Mouse (Mus musculus) forebrain, embryonic 14.5 days (tissue): ENCODE measurements at regions not wholly inside any gene's neighbourhood (a gene's known extent, or its start where the extent isn't known, plus 50 kb on each side); places are given as distances from the start of the nearest gene placed in this dataset.

Experiments
- ATAC-seq: fragments of 200-750 bp; cut with Nextera tagmentation; 2 replicates; pipeline ENCODE4 v1.8.0; 2017; ENCODE audit warnings: mild to moderate bottlenecking, moderate library complexity
- DNase-seq: peaks from one replicate; pipeline ENCODE4 v3.0.0-alpha.2; 2015; ENCODE audit warnings: low spot score
- H3K27ac ChIP-seq: fragments of 300-500 bp; sonication (generic); 2 replicates; pipeline ENCODE4 v1.5.1; 2014; ENCODE audit warnings: low read depth, mild to moderate bottlenecking, control low read depth, low read length, moderate library complexity
- H3K27me3 ChIP-seq: fragments of 300-500 bp; sonication (generic); replicated peaks from 2 replicates; pipeline ENCODE4 v1.6.1; 2014; ENCODE audit warnings: low read length, control low read depth, mixed read lengths; ENCODE audit not compliant: control insufficient read depth, insufficient read depth
- H3K36me3 ChIP-seq: fragments of 300-500 bp; sonication (generic); 2 replicates; pipeline ENCODE4 v1.6.1; 2014; ENCODE audit warnings: low read length, control low read depth; ENCODE audit not compliant: control insufficient read depth, insufficient read depth
- H3K4me1 ChIP-seq: fragments of 300-500 bp; sonication (generic); 2 replicates; pipeline ENCODE4 v1.6.1; 2014; ENCODE audit warnings: antibody characterized with exemption, low read length, control low read depth; ENCODE audit not compliant: control insufficient read depth, insufficient read depth
- H3K4me2 ChIP-seq: fragments of 300-500 bp; sonication (generic); 2 replicates; pipeline ENCODE4 v1.6.1; 2014; ENCODE audit warnings: mild to moderate bottlenecking, control low read depth, low read length
- H3K4me3 ChIP-seq: fragments of 300-500 bp; sonication (generic); 2 replicates; pipeline ENCODE4 v1.5.1; 2014; ENCODE audit warnings: low read depth, low read length, control low read depth
- H3K9ac ChIP-seq: fragments of 300-500 bp; sonication (generic); 2 replicates; pipeline ENCODE4 v1.6.1; 2014; ENCODE audit warnings: mild to moderate bottlenecking, low read length, control low read depth, moderate library complexity
- H3K9me3 ChIP-seq: fragments of 300-500 bp; sonication (generic); replicated peaks from 2 replicates; pipeline ENCODE4 v1.6.1; 2016; ENCODE audit warnings: low read length, control low read depth, mixed read lengths; ENCODE audit not compliant: control insufficient read depth
- WGBS: fragments of 180-500 bp; shearing (Covaris S2); extraction: QIAGEN DNeasy Blood & Tissue Kit; methylation state at CpG from one replicate; pipeline ENCODE4 v1.1.7; 2014; 5-methylcytosine and 5-hydroxymethylcytosine counted together

- H3K9me3 ChIP-seq: no peaks in the 10 kb centered on the region
- H3K4me3 ChIP-seq: no peak overlapping the region
- no peak overlapping the region for H3K4me2 ChIP-seq
- 90% methylated on average over 2 of the region's 2 CpGs for WGBS
- H3K27me3 ChIP-seq: no peaks in the 10 kb centered on the region
- no peak overlapping the region for H3K27ac ChIP-seq
- H3K9ac ChIP-seq: no peak overlapping the region
- no peaks in the 10 kb centered on the region for H3K4me1 ChIP-seq
- no peak for ATAC-seq
- H3K36me3 ChIP-seq: no peaks in the 10 kb centered on the region
- no peak for DNase-seq
Measured at GRCm38 (mm10) chr13:113438872-113439271, 145.9 kb downstream of the BC067074 start.

- Histone ChIP-seq H3K9me3 (no peaks in the 10 kb centered on the region), H3K9ac (no peak overlapping the region), H3K4me3 (no peak overlapping the region), H3K4me2 (no peak overlapping the region), H3K27me3 (no peaks in the 10 kb centered on the region), H3K27ac (no peak overlapping the region), H3K36me3 (no peaks in the 10 kb centered on the region), H3K4me1 (no peaks in the 10 kb centered on the region)
- ATAC-seq (no peak), DNase-seq (no peak)
- WGBS: 88% methylated on average over 3 of the region's 3 CpGs
Measured at GRCm38 (mm10) chr13:113436288-113436687, 143.3 kb downstream of the BC067074 start.

- 88% methylated on average over 4 of the region's 4 CpGs for WGBS
- Histone ChIP-seq H3K4me2 (no peak overlapping the region), H3K9ac (no peak overlapping the region), H3K36me3 (no peaks in the 10 kb centered on the region), H3K4me3 (no peak overlapping the region), H3K27ac (no peak overlapping the region), H3K27me3 (no peaks in the 10 kb centered on the region), H3K9me3 (no peaks in the 10 kb centered on the region), H3K4me1 (no peaks in the 10 kb centered on the region)
- no peak for DNase-seq
- no peak for ATAC-seq
Measured at GRCm38 (mm10) chr13:113435117-113435516, 142.2 kb downstream of the BC067074 start.

DNA sequence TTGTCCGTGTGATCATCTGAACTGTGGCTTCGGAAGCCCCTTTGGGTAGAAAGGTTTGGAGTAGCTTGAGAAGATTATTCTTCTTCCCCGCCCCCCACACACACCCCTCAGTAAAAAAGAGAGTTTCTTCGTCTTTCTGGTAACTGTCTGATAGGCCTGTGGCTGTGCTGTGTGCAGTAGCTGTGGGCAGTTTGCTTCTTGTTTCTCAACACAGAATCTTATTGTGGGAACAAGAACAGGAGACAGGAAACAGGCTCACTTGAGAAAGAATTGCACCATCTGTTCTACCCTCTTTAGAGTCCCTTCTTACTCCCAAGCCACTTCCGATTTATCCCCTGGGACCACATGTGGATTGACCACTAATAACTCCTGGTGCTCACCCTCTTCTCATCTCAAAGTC lies 140.5 kb downstream of the BC067074 start:
- Histone ChIP-seq H3K4me1 (no peaks in the 10 kb centered on the region), H3K4me2 (no peak overlapping the region), H3K27ac (no peak overlapping the region), H3K9ac (no peak overlapping the region), H3K9me3 (no peaks in the 10 kb centered on the region), H3K36me3 (no peaks in the 10 kb centered on the region), H3K4me3 (no peak overlapping the region), H3K27me3 (no peaks in the 10 kb centered on the region)
- no peak for DNase-seq
- no peak for ATAC-seq
- WGBS: 90% methylated on average over 5 of the region's 5 CpGs

DNA sequence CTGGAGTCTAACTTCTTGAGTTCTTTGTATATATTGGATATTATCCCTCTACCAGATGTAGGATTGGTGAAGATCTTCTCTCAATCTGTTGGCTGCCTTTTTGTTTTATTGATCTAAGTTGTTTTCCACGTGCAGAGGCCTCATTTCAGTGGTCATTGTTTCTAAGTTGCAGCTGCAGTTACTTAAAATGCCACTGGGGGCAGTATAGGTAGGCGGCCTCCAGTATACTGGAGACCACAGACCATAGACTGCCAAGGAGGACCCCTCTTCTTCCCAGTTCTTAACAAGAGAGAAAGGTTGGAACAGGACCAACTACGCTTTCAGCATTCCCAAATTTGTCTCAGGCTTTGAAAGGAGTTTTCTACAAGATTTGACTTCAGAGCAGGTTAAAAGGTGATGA lies 136.7 kb downstream of the BC067074 start:
- ATAC-seq (no peak), DNase-seq (peak; percentile 23)
- Histone ChIP-seq H3K36me3 (no peaks in the 10 kb centered on the region), H3K4me2 (no peak overlapping the region), H3K9me3 (no peaks in the 10 kb centered on the region), H3K4me1 (no peaks in the 10 kb centered on the region), H3K27ac (no peak overlapping the region), H3K9ac (no peak overlapping the region), H3K27me3 (no peaks in the 10 kb centered on the region), H3K4me3 (no peak overlapping the region)
- 38% methylated on average over 3 of the region's 3 CpGs for WGBS
